Mouse (Mus musculus) cortical plate, adult 2 months (tissue): ENCODE data around the gene Tbl1xr1.

ENCODE experiments used
- CTCF ChIP-seq: fragments of 200-500 bp; IDR thresholded peaks from 2 replicates; pipeline ENCODE4 v1.5.1; 2011; ENCODE audit warnings: mild to moderate bottlenecking, control low read depth, low read length; ENCODE audit not compliant: insufficient read depth; ENCODE audit errors: extremely low read depth
- POLR2A ChIP-seq: fragments of 200-500 bp; IDR thresholded peaks from 2 replicates; pipeline ENCODE4 v1.6.1; 2011; ENCODE audit warnings: mild to moderate bottlenecking, low read length, control low read depth; ENCODE audit not compliant: insufficient read depth; ENCODE audit errors: extremely low read depth

GRCm38 (mm10) chr3:22171526-22171925 is 95.1 kb downstream of the Tbl1xr1 start:
- TF ChIP-seq CTCF = no peak
- no peak for TF ChIP-seq POLR2A
